ENCODE assay signal across 21 mouse cellular contexts in genomic region chr4:46658946-46659345, GRCm38 (mm10). TPM values are rescaled to one million over a fixed set of nuclear protein-coding genes. Genes with fewer than 3 reads are reported as not detected.
DNase-seq lines count a peak whose midpoint lies in the region; ATAC-seq and TF ChIP-seq lines count a peak whose summit lies in the region.
"Had no signal": no experiment of that assay in that cellular context is flagged by ENCODE, and none has a peak within 500 bp of the region (broad histone marks: within the 10 kb centered on the region; RNA-seq: fewer than 3 reads in every experiment).

No protein-coding gene starts in this region.

- WGBS in cerebellum, adult 2 months: 12% methylated on average over 5 of the region's 5 CpGs
- WGBS in midbrain, embryonic 11.5 days: 68% methylated on average over 5 of the region's 5 CpGs
- WGBS in midbrain, embryonic 15.5 days: 66% methylated on average over 5 of the region's 5 CpGs

- ATAC-seq in midbrain, embryonic 11.5 days (ENCODE audit: low FRiP score): no peak
- ATAC-seq in midbrain, embryonic 15.5 days (replicated peaks): no peak
- ATAC-seq: activated CD4-positive, CD25-positive, alpha-beta regulatory T cell, adult 4 months; CD4-positive, CD25-positive, alpha-beta regulatory T cell, adult 4 months; Patski had no signal

- H3K27me3 ChIP-seq in cerebellum, adult 2 months (ENCODE audit: control insufficient read depth, insufficient read depth, low read length): no peaks in the 10 kb centered on the region
- H3K27me3 ChIP-seq in midbrain, embryonic 11.5 days (ENCODE audit: control insufficient read depth, insufficient read depth, low read length): no peaks in the 10 kb centered on the region
- H3K27me3 ChIP-seq in midbrain, embryonic 15.5 days (replicated peaks): peaks cover 3% of the 10 kb centered on the region; the same call in 1 of the 2 replicates

- H3K4me2 ChIP-seq in midbrain, embryonic 11.5 days: no peak overlapping the region
- H3K4me2 ChIP-seq in midbrain, embryonic 15.5 days: no peak overlapping the region

- no peak overlapping the region for H3K27ac ChIP-seq in cerebellum, adult 2 months (ENCODE audit: insufficient read depth, low read length)
- no peak overlapping the region for H3K27ac ChIP-seq in midbrain, embryonic 11.5 days (ENCODE audit: low read depth, low read length)
- no peak overlapping the region for H3K27ac ChIP-seq in midbrain, embryonic 15.5 days

- no peak for TF ChIP-seq CTCF in cerebellum, adult 2 months (IDR thresholded peaks at IDR 0.05; ENCODE audit: borderline replicate concordance, insufficient read depth, low read depth, low read length)

- no peaks in the 10 kb centered on the region for H3K36me3 ChIP-seq in midbrain, embryonic 11.5 days (ENCODE audit: control insufficient read depth, insufficient read depth, low read length)
- H3K36me3 ChIP-seq in midbrain, embryonic 15.5 days (replicated peaks): no peaks in the 10 kb centered on the region
- H3K36me3 ChIP-seq: G1E had no signal

- DNase-seq in cerebellum, postnatal 10 days: peak; percentile 53 to 55
- no peak for DNase-seq in cerebellum, postnatal 4 days (ENCODE audit: low spot score in 2 of 2)
- peak; percentile 59 to 60 for DNase-seq in cerebellum, postnatal 14 days
- no peak for DNase-seq in cerebellum, adult 11-12 months
- DNase-seq in cerebellum, postnatal 25 days: peak; percentile 29 to 42
- DNase-seq in cerebellum, adult 2 months: no peak
- peak; percentile 6 for DNase-seq in midbrain, embryonic 11.5 days (ENCODE audit: low spot score, missing footprints)
- DNase-seq: adrenal gland, adult 2 months; adrenal gland, adult 8-10 months; adrenal gland, postnatal 10 days; adrenal gland, postnatal 14 days; adrenal gland, postnatal 25 days; adrenal gland, postnatal 36 days; B cell, adult 2 months; cerebellum, adult 11 months; cerebellum, adult 18-20 months had no signal

- TF ChIP-seq POLR2A in cerebellum, adult 2 months (IDR thresholded peaks at IDR 0.05; ENCODE audit: borderline replicate concordance, insufficient read depth, low read length): no peak

- no peaks in the 10 kb centered on the region for H3K9me3 ChIP-seq in midbrain, embryonic 11.5 days (ENCODE audit: control insufficient read depth, low read length)
- H3K9me3 ChIP-seq in midbrain, embryonic 15.5 days: no peaks in the 10 kb centered on the region
- H3K9me3 ChIP-seq: G1E had no signal

- H3K4me3 ChIP-seq in cerebellum, adult 2 months (replicated peaks; ENCODE audit: insufficient read depth, low read depth, low read length): no peak overlapping the region
- no peak overlapping the region for H3K4me3 ChIP-seq in midbrain, embryonic 11.5 days (ENCODE audit: low read depth, low read length)
- H3K4me3 ChIP-seq in midbrain, embryonic 15.5 days: no peak overlapping the region

- H3K9ac ChIP-seq in midbrain, embryonic 11.5 days (ENCODE audit: low read length): no peak overlapping the region
- no peak overlapping the region for H3K9ac ChIP-seq in midbrain, embryonic 15.5 days

- no peaks in the 10 kb centered on the region for H3K4me1 ChIP-seq in cerebellum, adult 2 months (ENCODE audit: control insufficient read depth, insufficient read depth, low read length)
- peaks cover 1% of the 10 kb centered on the region; the same call in 1 of the 2 replicates for H3K4me1 ChIP-seq in midbrain, embryonic 11.5 days (ENCODE audit: control insufficient read depth, insufficient read depth, low read length)
- H3K4me1 ChIP-seq in midbrain, embryonic 15.5 days: no peaks in the 10 kb centered on the region

RNA-seq across cellular contexts. Expression of gene Tbc1d2, which starts 8.9 kb away (rescaled TPM):
- polyA plus RNA-seq in cerebellum, adult 2 months (2012; rRNA removed): 3.0 and 3.2 TPM in 2 replicates
- polyA plus RNA-seq in midbrain, embryonic 11.5 days (2014; fragmentation: Nextera tagmentation; extraction: Ambion mirVana): 0.43 and 0.60 TPM in 2 replicates
- 0.61 and 0.88 TPM in 2 replicates for polyA plus RNA-seq in midbrain, embryonic 15.5 days (2015; fragmentation: Nextera tagmentation; extraction: Ambion mirVana)
- polyA plus RNA-seq: G1E had no signal

RNA-seq across cellular contexts. Expression of gene Coro2a, which starts 56.9 kb away (rescaled TPM):
- 26.6 and 28.8 TPM in 2 replicates for polyA plus RNA-seq in cerebellum, adult 2 months (2012; rRNA removed)
- polyA plus RNA-seq in midbrain, embryonic 11.5 days (2014; fragmentation: Nextera tagmentation; extraction: Ambion mirVana): 2.2 TPM in 2 replicates
- 6.8 and 8.1 TPM in 2 replicates for polyA plus RNA-seq in midbrain, embryonic 15.5 days (2015; fragmentation: Nextera tagmentation; extraction: Ambion mirVana)

Comparison
In these comparisons a context has a peak if more than half of its experiments do, and no peak if none do; other contexts are left out.
1. DNase-seq: peak in cerebellum, postnatal 10 days (2 of 2), cerebellum, postnatal 14 days (2 of 2), cerebellum, postnatal 25 days (2 of 2) and midbrain, embryonic 11.5 days (single experiment); none in cerebellum, postnatal 4 days (0 of 2), cerebellum, adult 11-12 months (single experiment) and cerebellum, adult 2 months (0 of 2).